Mouse (Mus musculus) adrenal gland, postnatal 36 days (tissue): ENCODE measurements around the gene Gabarap. TPM values are rescaled to one million over a fixed set of nuclear protein-coding genes. Genes with fewer than 3 reads are reported as not detected.
A peak's percentile ranks its signal among the peaks of the same experiment; 100 is the strongest.

Experiments used
- microRNA-seq: library from miRNA; unstranded; fragments of <30 nt; microRNA quantifications from one replicate; pipeline ENCODE4 v1.2.0, GENCODE M21; 2021
- total RNA-seq, 2 experiments: library from RNA; stranded (reverse); gene quantifications; 2 replicates each; pipeline ENCODE4 v1.2.3; 2021

The Gabarap gene
- total RNA-seq, 2 experiments from 2014 or later: 421 to 450 TPM

Small RNAs within 50 kb of the gene (microRNA-seq; reads per million reads assigned to microRNA genes)
- gene Gm44349 (not detected), gene Mir324 (2,620 reads per million, percentile 88 among the genes with 10 or more reads in this experiment)

Other genes starting within 250 kb of the Gabarap start
- 10 to 100 TPM; 86.4 to 90.3 TPM for gene Polr2a, start 232.5 kb upstream of the Gabarap start, total RNA-seq
- gene Slc35g3, start 229.2 kb upstream of the Gabarap start, total RNA-seq: not detected
- gene Zbtb4, start 225.2 kb upstream of the Gabarap start, total RNA-seq: 10 to 100 TPM; 57.7 to 63.8 TPM
- gene Chrnb1, start 195.2 kb upstream of the Gabarap start, total RNA-seq: 1 to 10 TPM; 1.1 to 1.8 TPM
- gene Fgf11, start 189.3 kb upstream of the Gabarap start, total RNA-seq: 1 to 10 TPM; 3.9 to 8.6 TPM
- gene Tmem102, start 185.5 kb upstream of the Gabarap start, total RNA-seq: under 1 TPM; 0.17 to 0.26 TPM
- gene Gm39566, start 175.8 kb upstream of the Gabarap start, total RNA-seq: not detected
- gene Spem2, start 172.7 kb upstream of the Gabarap start, total RNA-seq: not detected
- gene Spem1, start 169.0 kb upstream of the Gabarap start, total RNA-seq: not detected
- 10 to 100 TPM; 14.4 to 22.3 TPM for gene Nlgn2, start 153.4 kb upstream of the Gabarap start, total RNA-seq
- gene Tmem256, start 152.6 kb upstream of the Gabarap start, total RNA-seq: 100 to 1,000 TPM; 144 to 166 TPM
- 10 to 100 TPM; 49.3 to 50.4 TPM for gene Plscr3, start 144.8 kb upstream of the Gabarap start, total RNA-seq
- not detected for gene Tnk1, start 132.4 kb upstream of the Gabarap start, total RNA-seq
- not detected for gene Tmem95, start 113.1 kb upstream of the Gabarap start, total RNA-seq
- 1 to 10 TPM; 4.2 to 5.4 TPM for gene Kctd11, start 109.7 kb upstream of the Gabarap start, total RNA-seq
- under 1 TPM; 0.23 to 0.89 TPM for gene Acap1, start 95.6 kb upstream of the Gabarap start, total RNA-seq
- 1 to 10 TPM in 1 of 2 experiments, under 1 TPM in 1; 0.46 to 1.4 TPM for gene 2810408A11Rik, start 90.2 kb upstream of the Gabarap start, total RNA-seq
- gene Neurl4, start 90.1 kb upstream of the Gabarap start, total RNA-seq: 10 to 100 TPM; 42.5 to 47.5 TPM
- gene Gps2, start 77.3 kb upstream of the Gabarap start, total RNA-seq: 10 to 100 TPM; 47.1 to 47.6 TPM
- 100 to 1,000 TPM; 619 to 640 TPM for gene Eif5a, start 69.2 kb upstream of the Gabarap start, total RNA-seq
- 10 to 100 TPM; 11.5 to 11.8 TPM for gene Ybx2, start 55.3 kb upstream of the Gabarap start, total RNA-seq
- 10 to 100 TPM; 60.2 to 90.0 TPM for gene Slc2a4, start 43.0 kb upstream of the Gabarap start, total RNA-seq
- gene Cldn7, start 26.4 kb upstream of the Gabarap start, total RNA-seq: 1 to 10 TPM in 1 of 2 experiments, not detected in 1; 1.2 TPM
- 100 to 1,000 TPM; 112 to 132 TPM for gene Ctdnep1, start 10.0 kb upstream of the Gabarap start, total RNA-seq
- 10 to 100 TPM; 66.4 to 80.3 TPM for gene Elp5, start 8.6 kb upstream of the Gabarap start, total RNA-seq
- gene Phf23, start 4.6 kb downstream of the Gabarap start, total RNA-seq: 10 to 100 TPM; 54.6 to 57.1 TPM
- 10 to 100 TPM; 15.6 to 17.4 TPM for gene Dvl2, start 9.5 kb downstream of the Gabarap start, total RNA-seq
- 100 to 1,000 TPM; 543 to 557 TPM for gene Acadvl, start 24.3 kb downstream of the Gabarap start, total RNA-seq
- gene Dlg4, start 25.8 kb downstream of the Gabarap start, total RNA-seq: 10 to 100 TPM; 27.4 to 40.4 TPM
- gene Asgr1, start 62.9 kb downstream of the Gabarap start, total RNA-seq: under 1 TPM in 1 of 2 experiments, not detected in 1; 0.33 TPM
- gene Asgr2, start 101.5 kb downstream of the Gabarap start, total RNA-seq: 1 to 10 TPM in 1 of 2 experiments, under 1 TPM in 1; 0.60 to 2.1 TPM
- gene Mgl2, start 139.2 kb downstream of the Gabarap start, total RNA-seq: 1 to 10 TPM; 2.7 to 3.4 TPM
- gene Clec10a, start 165.1 kb downstream of the Gabarap start, total RNA-seq: 1 to 10 TPM; 2.4 to 6.5 TPM
- gene Slc16a11, start 221.6 kb downstream of the Gabarap start, total RNA-seq: under 1 TPM in 1 of 2 experiments, not detected in 1; 0.23 TPM
- 1 to 10 TPM; 2.7 to 3.0 TPM for gene Slc16a13, start 229.9 kb downstream of the Gabarap start, total RNA-seq
- gene Bcl6b, start 238.7 kb downstream of the Gabarap start, total RNA-seq: 10 to 100 TPM; 10.7 to 18.9 TPM
- gene 0610010K14Rik, start 246.8 kb downstream of the Gabarap start, total RNA-seq: 10 to 100 TPM; 38.6 to 61.4 TPM
- 1 to 10 TPM; 4.9 to 7.3 TPM for gene Gm21988, start 248.7 kb downstream of the Gabarap start, total RNA-seq
- gene Rnasek, start 248.7 kb downstream of the Gabarap start, total RNA-seq: 100 to 1,000 TPM; 224 to 245 TPM